Mouse (Mus musculus) cerebellum, adult 8-10 months (tissue): Measurements from ENCODE around the gene Elac2.
A peak's percentile ranks its signal among the peaks of the same experiment; 100 is the strongest.

Source experiments
- DNase-seq: peaks from one replicate; pipeline ENCODE4 v3.0.0; 2022

Elac2 gene

DNA sequence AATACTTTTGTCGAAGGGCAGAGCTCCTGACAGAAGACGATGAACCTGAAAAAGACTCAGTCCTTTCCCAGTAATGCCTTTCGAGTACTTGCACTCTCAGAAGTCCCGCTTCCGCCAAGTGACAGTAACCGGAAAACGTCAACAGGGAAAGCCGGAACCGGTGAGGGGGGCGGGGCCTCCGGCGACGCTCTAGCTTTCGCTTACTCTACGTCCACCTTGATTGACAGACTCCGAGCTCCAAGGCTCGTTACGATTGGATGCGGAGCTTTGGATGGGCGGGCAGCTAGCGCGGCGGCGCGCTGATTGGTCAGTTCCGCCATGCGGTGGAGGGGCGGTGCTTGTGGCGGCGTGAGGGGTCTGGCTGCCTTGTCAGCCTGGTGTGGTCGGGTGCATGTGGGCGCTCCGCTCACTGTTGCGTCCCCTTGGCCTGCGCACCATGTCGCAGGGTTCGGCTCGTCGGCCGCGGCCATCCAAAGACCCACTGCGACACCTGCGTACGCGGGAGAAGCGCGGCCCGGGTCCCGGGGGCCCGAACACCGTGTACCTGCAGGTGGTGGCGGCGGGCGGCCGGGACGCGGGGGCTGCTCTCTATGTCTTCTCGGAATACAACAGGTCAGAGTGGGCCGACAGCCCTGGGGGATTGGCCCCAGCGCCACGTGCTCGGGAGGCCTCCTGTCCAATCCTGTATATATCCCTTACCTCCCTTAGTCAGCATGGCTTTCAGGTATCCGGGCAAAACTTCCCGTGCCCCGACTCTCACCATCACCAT lies at the start of gene Elac2:
Elac2 (plus strand) TSS at position 319 of the 769 bp plus-strand sequence.
- DNase-seq, result peak; percentile 98

DNA sequence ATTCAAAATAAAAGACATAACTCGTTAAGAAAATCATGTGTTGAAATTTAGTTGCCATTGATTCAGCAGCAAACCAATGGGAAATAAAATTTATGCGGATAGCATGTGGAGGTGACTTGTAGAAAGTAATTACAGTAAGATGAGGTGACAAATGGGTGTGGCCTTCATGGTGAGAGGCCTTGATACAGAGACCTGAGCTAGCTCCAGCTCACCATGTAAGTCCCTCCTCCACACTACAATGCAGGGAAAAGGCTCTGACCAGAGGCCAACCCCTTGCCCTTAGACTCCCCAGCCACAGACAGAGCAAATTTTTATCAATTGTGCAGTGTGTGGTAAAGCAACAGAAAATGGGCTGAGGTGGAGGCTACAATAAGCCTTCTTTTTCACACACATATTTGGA lies 49.7 kb upstream of the Elac2 start:
- DNase-seq, result no peak

DNA sequence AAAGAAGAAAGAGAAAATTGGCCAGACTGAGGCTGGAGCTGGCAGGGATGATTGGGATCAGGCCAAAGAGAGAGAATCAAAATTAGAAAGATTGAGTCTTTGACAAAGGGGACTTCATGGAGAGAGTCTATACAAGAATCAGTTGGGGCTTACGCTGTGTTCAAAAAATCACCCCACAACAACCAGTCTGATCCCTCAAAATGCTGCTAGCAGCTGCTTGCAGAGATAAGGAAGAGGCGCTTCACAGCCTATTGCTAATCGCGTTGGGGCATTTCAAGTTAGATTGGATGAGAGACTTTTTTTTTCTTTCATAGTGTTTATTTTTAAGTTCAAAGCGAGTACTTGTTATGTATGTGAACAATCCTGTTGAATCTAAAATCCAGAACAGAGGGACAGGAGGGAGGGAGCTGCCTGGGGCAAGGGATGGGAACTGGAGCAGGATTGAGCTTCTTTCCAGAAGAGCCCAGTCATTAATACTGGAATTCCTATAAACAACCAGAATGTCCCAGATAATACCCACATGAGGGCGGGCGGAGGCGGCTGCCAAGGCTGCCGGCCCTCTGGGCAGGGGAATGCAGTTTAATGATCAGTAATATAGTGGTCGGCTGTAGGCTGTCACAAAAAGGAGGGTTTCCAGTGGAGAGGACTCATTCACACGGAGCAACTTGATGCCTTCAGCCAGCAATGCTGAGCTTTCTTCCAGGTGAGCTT lies 47.6 kb upstream of the Elac2 start:
- no peak for DNase-seq

DNA sequence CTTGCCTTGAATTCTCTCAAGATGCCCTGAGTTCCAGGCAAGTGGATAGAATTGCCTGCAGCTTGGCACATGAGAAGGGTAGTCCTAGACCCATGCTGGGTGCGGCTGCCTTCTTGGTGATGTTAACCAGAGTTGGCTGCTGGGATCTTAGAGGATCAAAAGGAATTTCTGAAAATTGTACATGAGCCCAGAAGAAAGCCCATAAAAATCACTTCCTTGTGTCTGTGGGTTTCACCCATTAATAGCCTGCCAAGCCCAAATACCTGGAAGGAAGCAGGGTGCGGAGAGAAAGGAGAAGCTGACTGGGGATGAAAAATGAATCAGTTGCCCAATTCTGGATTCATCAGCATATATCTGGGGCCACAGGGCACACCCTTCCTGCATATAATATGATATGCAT lies 41.6 kb upstream of the Elac2 start:
- no peak for DNase-seq

DNA sequence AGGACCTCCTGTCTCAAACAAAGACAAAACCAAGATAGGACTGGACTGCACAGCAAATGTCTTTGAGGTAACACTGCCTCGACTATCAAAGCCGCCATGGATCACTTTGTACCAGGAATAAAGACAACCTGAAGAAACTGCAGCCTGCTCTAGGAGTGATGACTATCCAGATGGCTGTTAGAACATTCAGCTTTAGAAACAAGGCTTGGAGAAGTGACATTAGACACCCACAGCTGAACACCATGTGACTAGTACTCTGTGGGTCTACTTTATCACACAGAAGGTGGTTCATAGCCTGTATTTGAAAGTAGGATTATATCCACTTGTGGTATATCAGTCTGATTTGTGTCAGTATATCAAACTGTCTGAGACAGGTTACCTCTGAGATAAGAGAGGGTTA lies 37.6 kb upstream of the Elac2 start:
- no peak for DNase-seq

DNA sequence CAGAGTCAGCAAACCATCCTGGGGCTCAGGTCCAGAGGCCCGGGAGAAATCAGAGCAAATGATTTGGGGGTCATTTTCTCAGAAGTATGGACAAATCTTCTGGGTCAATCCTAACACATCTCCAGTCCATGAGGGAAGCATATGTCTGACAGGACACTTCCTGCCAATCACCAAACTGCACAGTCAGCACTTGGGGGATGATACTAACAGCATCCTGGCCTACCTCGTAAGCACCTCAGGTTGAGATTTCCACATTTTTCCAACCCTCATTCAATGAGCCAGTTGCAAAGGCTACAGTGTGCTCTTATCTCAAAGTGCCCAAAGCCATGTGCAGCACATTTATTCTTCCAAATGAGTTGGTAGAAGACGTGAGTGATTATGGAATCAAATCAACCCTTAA lies 29.1 kb upstream of the Elac2 start:
- no peak for DNase-seq

DNA sequence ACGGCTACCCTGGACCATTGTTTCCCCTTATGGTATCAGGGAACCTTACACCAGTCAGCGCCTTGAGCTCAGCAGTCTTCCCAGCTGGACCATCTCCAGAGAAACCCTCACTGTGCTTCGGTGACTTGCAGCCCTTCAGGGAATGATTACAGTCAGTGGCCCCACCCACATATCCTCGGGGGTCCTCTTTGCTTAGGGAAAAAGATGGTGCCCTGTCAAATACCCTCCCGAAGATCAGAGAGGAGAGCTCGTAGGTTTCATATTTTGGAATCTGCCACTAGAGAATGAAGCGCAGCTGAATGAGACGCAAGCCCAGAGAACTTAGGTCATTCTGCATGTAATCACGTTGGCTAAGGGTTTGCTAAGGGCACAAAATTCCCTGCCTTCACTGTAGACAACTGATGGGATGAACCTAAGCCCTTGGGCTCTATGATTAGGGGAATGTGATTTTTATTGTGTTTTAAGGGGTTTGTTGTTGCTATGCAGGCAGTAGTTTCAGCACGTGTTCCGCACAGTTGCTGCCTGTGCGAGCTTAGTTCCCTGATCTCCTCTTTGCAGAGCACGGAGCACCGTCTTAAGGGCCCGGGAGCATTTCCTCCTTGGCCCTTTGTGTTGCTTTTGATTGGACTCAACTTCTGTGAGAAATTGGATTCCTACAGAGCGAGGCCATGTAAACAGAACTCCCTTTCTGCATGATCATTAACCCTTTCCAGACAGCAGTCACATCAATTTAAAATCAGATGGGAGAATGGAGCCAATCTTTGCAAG lies 21.7 kb upstream of the Elac2 start:
- no peak for DNase-seq

DNA sequence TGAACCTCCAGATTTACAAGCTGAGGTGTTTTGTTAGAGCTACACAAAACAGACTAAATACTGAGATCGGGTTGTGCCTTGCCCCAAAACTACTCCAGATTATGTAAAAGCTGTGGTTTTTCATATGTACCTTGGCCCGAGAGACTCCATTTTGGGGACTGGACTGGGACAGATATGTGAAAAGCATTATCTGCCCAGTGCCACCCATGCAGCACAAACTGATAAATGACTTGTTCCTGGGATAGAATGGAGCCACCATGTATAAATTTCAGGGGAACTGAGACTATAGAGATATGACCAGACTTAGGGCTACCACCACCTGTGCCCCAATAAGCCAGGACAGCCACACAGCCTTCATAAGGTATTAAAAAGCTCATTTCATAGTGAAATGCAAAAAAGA lies 16.2 kb upstream of the Elac2 start:
- no peak for DNase-seq

DNA sequence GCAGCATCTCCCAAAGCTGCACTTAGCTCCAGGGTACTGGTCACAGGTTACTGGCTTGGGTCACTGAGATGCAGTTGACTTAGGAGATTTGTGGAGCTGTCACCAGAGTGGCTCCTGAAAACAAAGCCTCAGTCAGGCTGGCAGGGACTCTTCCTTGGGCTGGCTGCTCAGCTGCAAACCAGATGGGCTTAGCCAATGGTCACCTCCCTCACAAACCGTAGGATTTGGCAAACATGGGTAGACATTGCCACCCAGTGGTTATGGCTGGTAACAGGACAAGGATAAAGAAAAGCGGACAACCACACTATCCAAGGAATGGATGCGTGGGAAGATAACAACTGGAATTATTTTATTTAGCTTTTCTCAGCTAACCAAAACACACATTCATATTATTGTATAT lies 10.3 kb upstream of the Elac2 start:
- peak; percentile 42 for DNase-seq

DNA sequence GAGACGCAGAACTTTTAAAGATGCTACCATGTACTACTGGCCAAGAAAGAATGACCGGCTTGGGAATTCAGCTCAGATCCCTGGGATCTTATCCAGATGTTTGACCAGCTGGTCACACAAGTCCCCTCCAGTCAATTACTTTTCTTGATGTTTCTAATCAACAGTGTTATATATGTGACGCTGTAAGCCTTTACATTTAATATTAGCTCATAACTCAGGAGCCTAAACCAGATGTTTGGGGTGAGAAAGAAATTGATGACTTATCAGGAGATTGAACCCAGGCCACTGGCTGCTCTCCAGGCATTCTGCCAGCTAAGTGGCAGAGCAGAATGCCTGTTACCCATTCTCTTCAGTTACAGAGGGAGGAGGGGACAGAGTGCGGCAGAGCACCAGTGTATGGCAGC lies 9.9 kb upstream of the Elac2 start:
- no peak for DNase-seq

DNA sequence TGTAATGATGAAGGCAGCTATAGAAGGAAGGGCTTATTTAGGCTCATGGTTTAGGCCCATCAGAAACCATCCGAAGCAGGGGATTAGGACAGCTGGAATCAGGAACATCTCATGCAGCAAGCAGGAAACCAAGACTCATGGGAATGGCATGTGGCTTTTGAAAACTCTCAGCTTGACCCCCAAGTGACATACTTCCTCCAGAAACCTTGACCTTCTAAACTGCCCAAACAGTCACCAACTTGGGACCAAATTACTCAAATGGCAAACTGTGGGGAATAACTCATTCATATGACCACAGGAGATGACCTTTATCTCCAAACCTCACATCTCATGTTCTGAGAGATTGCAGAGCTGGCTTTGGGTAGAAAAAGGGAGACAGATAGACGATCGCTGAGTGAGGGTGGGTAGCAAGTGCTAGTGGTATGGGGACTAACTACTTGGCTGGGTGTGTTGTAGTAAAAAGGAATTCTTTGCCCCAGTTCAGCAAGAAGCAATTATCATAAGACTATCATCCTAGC lies 7.3 kb upstream of the Elac2 start:
- no peak for DNase-seq

DNA sequence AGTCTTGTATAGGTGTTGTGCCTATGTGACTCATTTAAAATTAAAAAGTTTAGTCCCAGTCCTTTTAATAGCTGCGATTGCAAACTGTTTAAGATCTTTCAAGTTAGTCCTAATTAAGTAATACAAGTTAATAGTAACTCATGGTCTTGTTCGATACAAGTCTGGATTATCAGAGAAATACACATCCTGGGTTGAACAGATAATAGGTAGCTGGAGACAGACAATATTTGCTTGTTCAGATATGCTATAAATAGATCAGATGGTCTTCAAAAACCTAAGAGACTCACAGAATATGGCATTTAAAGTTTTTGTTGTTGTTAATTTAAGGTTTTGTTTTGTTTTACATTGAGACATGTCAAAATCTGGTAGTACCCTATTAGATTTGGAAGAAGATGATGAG lies 6.4 kb upstream of the Elac2 start:
- DNase-seq, result no peak

DNA sequence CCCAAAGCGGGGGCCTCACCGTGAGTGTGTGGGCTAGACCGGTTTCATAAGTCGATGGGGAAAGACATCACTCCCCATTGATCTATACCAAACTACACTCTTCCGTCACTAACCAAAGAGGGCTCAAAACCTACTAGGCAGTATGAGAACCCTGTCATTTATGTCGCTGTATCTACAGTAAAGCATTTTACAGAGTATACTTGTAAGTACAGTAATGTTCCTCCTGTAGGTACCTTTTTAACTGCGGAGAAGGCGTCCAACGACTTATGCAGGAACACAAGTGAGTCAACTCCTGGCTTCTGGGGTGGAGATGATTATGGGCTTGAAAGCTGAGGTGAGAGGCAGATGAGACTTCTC lies 629 bp downstream of the Elac2 start:
- DNase-seq, result no peak

DNA sequence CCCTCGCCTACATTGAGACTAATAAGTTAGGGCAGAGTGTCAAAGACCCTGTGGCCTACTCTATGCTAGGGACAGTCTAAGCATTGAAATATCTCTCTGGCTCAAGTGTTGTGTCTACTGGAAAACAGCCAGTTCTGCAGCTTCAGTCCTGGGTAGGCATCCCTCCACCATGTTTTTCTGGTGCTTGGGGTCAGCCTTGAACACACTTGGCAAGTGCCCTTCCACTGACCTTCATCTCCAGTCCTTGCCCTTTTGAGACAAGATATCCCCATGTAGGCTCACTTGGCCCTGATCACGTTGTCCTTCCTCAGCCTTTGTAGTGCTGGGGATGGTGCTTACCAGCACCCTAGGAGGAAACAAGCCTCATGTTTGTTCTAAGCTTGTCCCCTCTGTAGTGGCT lies 9.7 kb downstream of the Elac2 start:
- DNase-seq, result no peak

DNA sequence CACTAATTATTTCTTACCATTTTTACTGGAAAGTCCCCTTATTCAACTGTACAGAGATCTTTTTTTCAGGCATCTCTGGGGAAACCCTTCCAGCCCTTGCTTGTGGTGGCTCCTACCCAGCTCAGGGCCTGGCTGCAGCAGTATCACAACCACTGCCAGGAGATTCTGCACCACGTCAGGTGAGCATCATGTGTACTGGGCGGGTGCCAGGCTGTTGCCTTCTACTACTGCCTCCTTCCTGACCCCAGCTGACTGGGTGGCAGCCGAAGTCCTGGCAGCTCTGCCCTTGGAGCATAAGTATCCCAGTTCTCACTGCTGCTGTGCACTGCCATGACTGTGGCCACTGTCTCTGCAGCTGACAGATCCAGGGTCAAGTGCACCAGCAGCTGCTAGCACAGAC lies 19.6 kb downstream of the Elac2 start:
- no peak for DNase-seq

DNA sequence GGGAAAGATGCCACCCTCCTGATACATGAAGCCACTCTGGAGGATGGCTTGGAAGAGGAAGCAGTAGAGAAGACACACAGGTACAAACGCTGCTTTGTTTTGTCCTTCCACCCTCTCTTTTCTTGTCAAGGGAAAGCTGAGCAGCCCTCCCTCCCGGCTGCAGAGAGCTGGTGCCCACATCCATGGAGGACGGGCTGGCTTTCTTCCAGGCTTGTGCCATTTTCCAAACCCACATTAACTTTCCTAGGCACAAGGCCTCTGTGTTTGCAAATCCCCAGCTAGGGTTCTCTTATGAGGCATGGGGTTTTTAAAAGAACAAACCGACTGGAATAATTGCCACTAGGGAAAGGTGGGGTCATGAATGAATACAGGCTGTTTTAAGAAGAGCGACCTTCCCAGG lies 20.8 kb downstream of the Elac2 start:
- no peak for DNase-seq

DNA sequence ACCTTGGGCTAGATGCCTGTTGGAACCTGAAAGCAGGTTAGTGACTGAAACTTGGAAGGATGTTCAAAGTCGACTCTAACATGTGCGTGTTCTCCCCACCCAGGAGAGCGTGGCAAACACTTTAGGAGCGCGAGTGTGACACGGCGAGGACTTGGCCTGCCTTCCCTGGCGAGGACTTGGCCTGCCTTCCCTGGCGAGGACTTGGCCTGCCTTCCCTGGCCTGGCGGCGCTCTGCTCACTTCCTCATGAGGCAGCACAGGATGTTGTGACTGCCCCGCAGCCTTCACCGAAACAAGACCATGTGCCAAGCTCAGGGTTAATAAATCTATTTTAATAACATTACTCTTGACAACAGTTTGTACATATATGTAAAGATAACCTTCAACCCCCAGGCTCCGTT lies 22.9 kb downstream of the Elac2 start:
- DNase-seq, result peak; percentile 38

DNA sequence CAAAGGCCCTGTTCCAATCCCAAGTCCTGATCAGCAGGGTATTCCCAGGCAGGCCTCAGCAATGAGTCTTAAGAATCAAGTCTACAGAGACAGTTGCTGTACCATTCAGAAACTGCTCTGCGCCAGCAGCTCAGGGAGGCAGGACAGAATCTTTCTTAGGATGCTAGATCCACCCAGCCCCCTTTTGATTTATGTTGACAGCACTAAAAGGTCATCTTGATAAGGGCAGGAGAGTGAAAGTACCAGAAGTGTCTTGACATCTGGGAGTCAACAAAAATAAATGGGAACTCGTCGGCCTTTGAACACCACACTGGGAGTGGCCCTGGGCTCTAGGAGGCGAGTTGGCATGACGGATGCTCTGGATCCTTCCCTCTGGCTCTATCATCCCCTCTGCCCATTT lies 24.8 kb downstream of the Elac2 start:
- no peak for DNase-seq

DNA sequence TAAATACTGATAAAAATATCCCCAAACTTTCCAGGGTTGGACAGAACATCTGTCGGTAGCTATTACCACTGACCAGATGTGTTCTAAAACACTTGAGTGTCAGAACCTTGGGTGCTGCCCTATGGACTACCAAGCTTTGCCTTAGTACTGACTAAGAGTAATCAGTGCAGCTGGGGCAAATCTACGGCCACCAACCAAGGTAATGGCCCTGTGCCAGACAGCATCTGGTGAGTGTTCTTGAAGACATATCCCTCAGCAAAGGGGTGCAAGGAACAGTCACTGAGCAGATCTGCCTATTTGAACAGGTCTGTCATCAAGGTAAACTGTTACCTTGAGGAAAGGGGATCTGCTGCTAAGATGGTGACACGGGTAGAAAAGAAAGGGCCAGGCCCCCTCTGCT lies 26.0 kb downstream of the Elac2 start:
- no peak for DNase-seq

DNA sequence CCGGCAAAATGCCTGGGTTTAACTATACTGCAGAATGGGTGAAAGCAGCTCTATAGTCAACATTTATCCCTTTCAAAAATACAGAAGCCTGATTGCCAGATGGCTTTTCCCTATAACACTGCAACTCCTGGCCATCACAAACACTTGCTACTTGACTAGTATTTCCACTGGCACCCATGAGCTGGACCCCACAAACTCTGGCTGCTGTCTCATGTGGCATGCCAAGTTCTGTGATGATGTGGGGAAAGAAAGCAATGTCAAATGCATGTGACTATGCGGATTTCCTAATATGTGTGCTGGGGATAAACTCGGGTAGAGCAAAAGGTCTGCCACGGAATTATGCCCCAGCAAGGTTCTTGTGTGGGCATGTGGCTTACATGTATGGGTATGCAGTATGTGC lies 27.2 kb downstream of the Elac2 start:
- DNase-seq, result no peak

DNA sequence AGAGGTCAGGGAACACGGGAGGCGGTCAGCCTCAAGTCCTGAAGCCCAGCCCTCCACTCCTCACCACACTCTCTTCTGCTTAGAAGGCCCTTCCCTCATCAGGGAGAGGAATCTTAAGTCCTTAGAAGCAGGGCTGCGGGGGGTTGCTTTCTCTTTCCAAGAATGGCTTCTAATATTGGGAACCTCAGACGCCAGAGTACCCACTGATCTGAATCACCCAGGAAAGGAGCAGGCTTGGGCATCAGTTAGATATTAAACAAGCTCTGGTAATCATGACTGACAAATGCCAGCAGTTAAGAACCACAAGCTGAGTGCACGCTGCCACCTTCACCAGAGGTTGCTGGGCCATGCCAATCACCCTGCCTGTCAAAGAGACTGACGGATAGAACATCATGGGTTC lies 35.1 kb downstream of the Elac2 start:
- no peak for DNase-seq

DNA sequence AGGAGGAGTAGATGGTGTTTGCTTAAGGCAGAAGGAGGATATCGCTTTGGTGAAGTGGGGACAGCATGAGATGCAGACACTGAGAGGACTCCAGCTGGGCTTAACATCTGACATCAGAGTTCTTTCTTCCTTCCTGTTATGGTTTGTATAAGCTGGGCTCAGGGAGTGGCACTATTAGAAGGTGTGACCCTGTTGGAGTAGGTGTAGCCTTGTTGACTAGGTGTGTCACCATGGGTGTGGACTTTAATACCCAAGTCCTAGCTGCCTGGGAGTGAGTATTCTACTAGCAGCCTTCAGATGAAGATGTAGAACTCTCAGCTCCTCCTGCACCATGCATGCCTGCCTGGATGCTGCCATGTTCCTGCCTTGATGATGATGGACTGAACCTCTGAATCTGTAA lies 37.9 kb downstream of the Elac2 start:
- no peak for DNase-seq

DNA sequence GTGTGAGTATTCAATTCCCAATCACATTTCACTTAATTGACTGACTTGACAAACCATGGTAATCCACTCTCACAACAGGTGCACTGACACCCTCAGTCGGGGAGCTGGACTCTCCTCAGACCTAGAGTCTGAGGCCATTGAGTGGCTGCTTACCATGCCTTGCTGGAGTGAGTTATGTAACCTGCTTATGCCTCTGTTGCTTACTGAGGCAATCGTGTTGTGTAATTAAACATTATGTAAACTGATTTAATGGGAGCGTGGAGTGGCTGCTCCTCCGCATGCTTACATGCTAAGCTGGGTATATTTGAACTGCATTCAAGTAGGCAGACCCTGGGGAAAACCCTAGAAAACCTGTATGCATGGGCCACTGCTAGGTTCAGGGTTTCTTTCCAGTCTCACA lies 41.9 kb downstream of the Elac2 start:
- DNase-seq, result no peak

DNA sequence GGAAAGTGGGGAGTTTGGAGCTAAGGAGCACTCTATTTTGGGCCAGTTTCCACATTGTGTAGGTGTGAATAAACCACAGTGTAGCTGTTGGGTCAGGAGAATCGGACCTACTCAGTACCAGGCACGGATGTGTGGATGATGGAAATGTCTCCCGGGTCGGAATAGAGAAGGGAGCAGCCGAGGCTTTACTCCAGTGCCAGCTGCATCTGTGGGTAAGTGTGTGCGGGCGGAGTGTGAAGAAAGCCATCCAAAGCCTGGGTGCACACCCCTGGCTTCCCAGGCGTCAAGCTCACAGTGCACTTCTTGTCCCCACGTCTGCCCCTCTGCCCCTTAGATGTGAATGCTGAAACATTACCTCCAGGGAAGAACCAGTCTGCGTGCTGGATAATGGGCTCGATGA lies 43.9 kb downstream of the Elac2 start:
- no peak for DNase-seq
